Mouse (Mus musculus): Measurements from ENCODE around the gene Asic1. TPM values are rescaled to one million over a fixed set of nuclear protein-coding genes. Genes with fewer than 3 reads are reported as not detected.

The Asic1 gene
- total RNA-seq, 2 experiments from 2014 or later = 0.69 to 0.72 TPM

DNA sequence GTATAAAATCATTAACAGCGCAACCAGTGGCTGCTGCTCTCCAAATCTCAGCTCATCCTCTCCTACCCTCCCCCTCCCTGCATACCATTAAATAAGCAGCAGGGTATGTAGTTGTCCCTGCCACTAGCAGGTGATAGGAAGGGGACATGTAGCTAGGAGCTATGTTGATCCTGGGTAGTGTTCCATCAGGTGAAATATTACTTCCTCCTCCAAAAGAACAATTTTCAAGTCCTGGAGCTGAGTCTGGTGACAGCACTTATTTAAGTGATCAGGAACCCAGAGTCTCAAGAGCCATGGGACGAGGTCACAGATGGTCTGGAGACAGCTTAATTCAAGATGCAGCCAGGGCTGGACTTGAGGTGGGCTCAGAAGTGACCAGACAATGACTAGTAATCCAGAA, 65.5 kb downstream of the Asic1 start:
- intact Hi-C loops (cut with DNase I) = no loop called here

DNA sequence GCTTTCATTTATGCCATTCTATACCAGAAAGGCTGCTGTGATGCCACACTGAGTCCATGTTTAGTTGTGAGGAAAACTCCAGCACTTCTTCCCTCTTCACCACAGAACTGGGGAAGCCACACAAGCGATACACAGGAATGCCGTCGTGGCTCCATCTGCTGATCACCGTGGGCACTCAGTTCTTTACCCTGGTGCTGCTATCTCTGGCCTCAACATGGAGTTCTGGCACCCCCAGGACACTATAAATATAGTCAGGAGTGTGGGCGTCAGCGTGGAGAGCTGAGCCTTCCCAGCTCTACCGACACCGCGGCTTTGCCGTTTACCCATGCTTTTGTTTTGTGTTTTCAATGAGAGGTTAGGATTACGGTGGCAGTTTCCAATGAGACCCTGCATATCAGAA, 66.5 kb downstream of the Asic1 start:
- intact Hi-C loops (cut with DNase I) = no loop called here
- peak in 1 of 2 experiments; percentile 23 for DNase-seq

More for the DNA sequence above, 65.5 kb downstream of the Asic1 start:
- DNase-seq = peak; percentile 100

DNA sequence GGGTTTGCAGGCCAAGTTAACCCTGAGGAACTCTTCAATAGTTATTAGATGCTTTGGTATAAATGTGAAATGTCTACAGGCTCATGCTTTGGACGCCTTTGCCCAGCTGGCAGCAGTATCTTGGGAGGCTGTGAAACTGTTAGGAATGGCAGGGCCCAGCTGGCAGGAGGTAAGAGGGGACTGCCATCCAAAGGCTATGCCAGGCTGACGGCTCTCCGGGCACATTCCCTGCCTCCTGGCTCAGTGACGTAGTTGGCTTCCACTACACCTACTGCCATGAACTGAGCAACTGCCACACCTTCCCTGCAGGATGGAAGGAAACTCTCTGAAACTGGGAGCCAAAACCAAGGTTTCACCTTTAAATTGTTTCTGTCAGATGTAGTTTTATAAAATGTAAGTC, 70.1 kb downstream of the Asic1 start:
- DNase-seq = no peak
- intact Hi-C loops (cut with DNase I) = loop anchor here (5.0 kb wide), 1 partner anchor 37 kb away; no protein-coding TSS in a partner anchor

Other genes with a start within 250 kb of the Asic1 start
- 10 to 100 TPM; 17.4 to 25.5 TPM for gene Nckap5l, start 212.6 kb upstream of the Asic1 start, total RNA-seq (2021)
- 1 to 10 TPM; 3.9 to 7.3 TPM for gene Bcdin3d, start 195.6 kb upstream of the Asic1 start, total RNA-seq (2021)
- under 1 TPM; 0.10 to 0.32 TPM for gene Faim2, start 142.2 kb upstream of the Asic1 start, total RNA-seq (2021)
- not detected for gene Aqp2, start 91.3 kb upstream of the Asic1 start, total RNA-seq (2021)
- gene Aqp5, start 79.6 kb upstream of the Asic1 start, total RNA-seq (2021) = under 1 TPM; 0.38 to 0.74 TPM
- gene Aqp6, start 69.0 kb upstream of the Asic1 start, total RNA-seq (2021) = not detected
- gene Racgap1, start 18.7 kb upstream of the Asic1 start, total RNA-seq (2021) = 10 to 100 TPM; 28.7 to 29.6 TPM
- 10 to 100 TPM; 39.2 to 40.2 TPM for gene Smarcd1, start 31.8 kb downstream of the Asic1 start, total RNA-seq (2021)
- 1 to 10 TPM; 4.7 to 5.5 TPM for gene Gm17349, start 35.1 kb downstream of the Asic1 start, total RNA-seq (2021)
- 100 to 1,000 TPM in 1 of 2 experiments, 10 to 100 TPM in 1; 74.8 to 238 TPM for gene Gpd1, start 47.1 kb downstream of the Asic1 start, total RNA-seq (2021)
- 100 to 1,000 TPM; 212 to 221 TPM for gene Cox14, start 55.2 kb downstream of the Asic1 start, total RNA-seq (2021)
- 10 to 100 TPM; 26.4 to 28.1 TPM for gene Cers5, start 102.5 kb downstream of the Asic1 start, total RNA-seq (2021)
- gene Lima1, start 205.1 kb downstream of the Asic1 start, total RNA-seq (2021) = 10 to 100 TPM; 27.9 to 32.8 TPM

All from heart, postnatal 10 days (tissue).